Mouse (Mus musculus) hindbrain, embryonic 14.5 days (tissue): Measurements from ENCODE around the gene Nup210. TPM values are rescaled to one million over a fixed set of nuclear protein-coding genes. Genes with fewer than 3 reads are reported as not detected.

Source experiments
- ATAC-seq: fragments of 200-750 bp; cut with Nextera tagmentation; 2 replicates; pipeline ENCODE4 v1.8.0; 2017; ENCODE audit warnings: moderate number of reproducible peaks, mild to moderate bottlenecking, moderate TSS enrichment, moderate library complexity; ENCODE audit not compliant: low FRiP score
- DNase-seq: peaks from one replicate; pipeline ENCODE4 v3.0.0-alpha.2; 2015; ENCODE audit warnings: low spot score
- H3K27ac ChIP-seq: fragments of 300-500 bp; sonication (generic); 2 replicates; pipeline ENCODE4 v1.5.1; 2014; ENCODE audit warnings: mild to moderate bottlenecking, moderate library complexity
- H3K27me3 ChIP-seq: fragments of 300-500 bp; sonication (generic); 2 replicates; pipeline ENCODE4 v1.6.1; 2014; ENCODE audit warnings: mild to moderate bottlenecking, low read length, mixed read lengths; ENCODE audit not compliant: control insufficient read depth, insufficient read depth
- H3K36me3 ChIP-seq: fragments of 300-500 bp; sonication (generic); replicated peaks from 2 replicates; pipeline ENCODE4 v1.6.1; 2014; ENCODE audit not compliant: control insufficient read depth, insufficient read depth
- H3K4me1 ChIP-seq: fragments of 300-500 bp; sonication (generic); replicated peaks from 2 replicates; pipeline ENCODE4 v1.6.1; 2014; ENCODE audit warnings: antibody characterized with exemption, low read length, mixed read lengths; ENCODE audit not compliant: control insufficient read depth, insufficient read depth
- H3K4me2 ChIP-seq: fragments of 300-500 bp; sonication (generic); replicated peaks from 2 replicates; pipeline ENCODE4 v1.6.1; 2014; ENCODE audit warnings: mild to moderate bottlenecking, moderate library complexity
- H3K4me3 ChIP-seq: fragments of 300-500 bp; sonication (generic); replicated peaks from 2 replicates; pipeline ENCODE4 v1.5.1; 2014; ENCODE audit warnings: mild to moderate bottlenecking, low read length
- H3K9ac ChIP-seq: fragments of 300-500 bp; sonication (generic); 2 replicates; pipeline ENCODE4 v1.6.1; 2014
- H3K9me3 ChIP-seq: fragments of 300-500 bp; sonication (generic); 2 replicates; pipeline ENCODE4 v1.6.1; 2016; ENCODE audit warnings: low read length; ENCODE audit not compliant: control insufficient read depth
- WGBS: fragments of 180-500 bp; shearing (Covaris S2); extraction: QIAGEN DNeasy Blood & Tissue Kit; methylation state at CpG from one replicate; pipeline ENCODE4 v1.1.7; 2014; 5-methylcytosine and 5-hydroxymethylcytosine counted together
- polyA plus RNA-seq: library from polyadenylated mRNA; unstranded; fragments of >200 nt; fragmentation: Nextera tagmentation; extraction: Ambion mirVana; gene quantifications from 2 replicates; pipeline ENCODE4 v1.2.1, GENCODE M21; 2014

The Nup210 gene
- polyA plus RNA-seq, 1 experiment from 2014 or later, result 23.3 TPM

DNA sequence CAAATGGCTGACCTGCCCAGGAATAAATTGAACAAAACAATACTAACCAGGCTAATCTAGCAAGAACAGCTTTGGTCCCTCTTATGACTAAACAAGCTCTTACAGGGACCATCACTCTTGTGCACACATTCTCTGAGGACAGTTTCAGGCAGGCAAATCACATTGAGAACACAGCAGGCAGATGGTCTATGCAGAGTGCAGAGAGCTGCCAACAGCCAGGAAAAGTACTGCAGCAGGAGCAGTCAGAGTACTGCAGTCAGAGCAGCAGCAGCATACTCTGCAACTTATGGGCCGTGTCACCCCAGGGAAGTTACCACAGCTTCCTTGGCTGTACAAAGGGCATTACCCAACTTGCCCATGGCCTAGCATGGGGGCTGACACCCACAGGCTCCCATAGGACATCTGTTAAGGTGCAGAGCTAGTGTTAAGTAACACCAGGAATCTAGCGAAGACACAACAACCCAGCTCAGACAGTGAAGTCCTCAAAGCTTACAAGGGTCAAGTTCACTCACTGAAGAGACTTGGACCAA lies 21.5 kb downstream of the Nup210 start:
- ATAC-seq (no peak), DNase-seq (no peak)
- Histone ChIP-seq H3K36me3 (peaks cover 58% of the 10 kb centered on the region), H3K27ac (no peak overlapping the region), H3K27me3 (no peaks in the 10 kb centered on the region), H3K9me3 (no peaks in the 10 kb centered on the region), H3K4me3 (no peak overlapping the region), H3K4me2 (no peak overlapping the region), H3K4me1 (no peaks in the 10 kb centered on the region), H3K9ac (no peak overlapping the region)
- WGBS, result 90% methylated on average over 2 of the region's 2 CpGs

DNA sequence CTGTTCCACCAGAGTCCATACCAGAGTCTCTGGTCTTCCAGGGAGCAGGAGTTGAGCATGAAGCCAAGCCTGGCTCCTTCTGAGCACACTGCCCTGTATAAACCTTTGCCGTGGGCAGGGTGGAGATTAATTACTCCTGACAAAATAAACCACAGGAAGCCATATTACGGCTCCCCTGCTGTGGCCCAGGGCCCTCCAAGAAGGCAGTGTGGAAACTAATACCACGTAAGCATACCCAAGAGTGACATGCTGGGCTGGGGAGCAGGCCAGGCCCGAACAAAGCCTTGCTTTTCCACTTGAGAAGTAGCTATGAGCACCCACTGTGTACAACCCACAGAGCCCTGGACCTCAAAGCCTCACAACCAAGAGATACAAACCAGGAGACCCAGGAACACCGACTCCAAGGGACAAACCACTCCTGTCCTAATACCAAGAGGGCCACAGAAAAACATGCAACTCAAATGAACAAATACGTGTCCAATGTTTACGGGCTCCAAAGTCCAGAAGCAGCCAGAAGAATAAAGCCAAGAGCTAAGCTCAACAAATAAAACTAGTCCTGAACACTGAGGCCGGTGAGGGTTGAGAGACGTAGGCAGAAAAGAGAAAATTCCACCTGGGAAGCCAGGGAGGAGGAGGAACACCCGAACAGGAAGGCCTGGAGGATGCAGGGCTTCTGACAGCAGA lies 24.3 kb downstream of the Nup210 start:
- Histone ChIP-seq H3K27me3 (no peaks in the 10 kb centered on the region), H3K36me3 (peaks cover 59% of the 10 kb centered on the region)
- no peak for ATAC-seq

DNA sequence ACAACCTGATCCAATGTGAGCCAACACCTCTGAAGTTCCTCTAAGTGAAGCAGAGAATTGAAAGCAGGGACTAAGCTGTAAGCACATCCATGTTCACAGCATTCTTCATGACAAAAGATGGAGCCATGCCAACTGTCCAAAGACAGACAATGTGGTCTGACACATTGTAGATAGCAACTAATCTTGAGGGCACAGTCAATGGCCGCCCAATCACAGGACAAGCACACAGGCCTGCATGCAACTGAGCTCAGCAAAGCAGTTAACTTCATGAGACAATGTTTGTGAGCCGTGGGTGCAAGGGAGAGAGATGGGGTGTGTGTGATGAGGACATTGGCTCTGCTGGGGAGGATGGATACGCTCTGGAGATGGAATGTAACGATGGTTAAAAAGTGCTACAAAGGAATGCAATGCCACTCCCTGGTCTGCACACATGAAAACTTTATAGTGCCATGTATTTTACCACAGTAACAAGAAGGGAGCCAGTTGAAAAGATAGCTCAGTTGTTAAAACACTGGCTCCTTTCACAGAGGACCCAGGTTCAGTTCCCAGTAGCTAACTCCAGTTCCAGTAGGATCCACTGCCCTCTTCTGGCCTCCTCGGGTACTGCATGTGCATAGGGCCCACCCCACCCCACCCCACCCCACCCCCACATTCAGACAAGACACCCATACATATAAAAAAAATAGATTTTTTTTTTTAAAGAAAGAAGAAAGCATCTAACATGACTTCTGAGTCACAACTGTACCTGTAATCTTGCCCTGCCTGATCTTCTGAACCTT lies 31.3 kb downstream of the Nup210 start:
- no peak overlapping the region for H3K4me3 ChIP-seq
- H3K9ac ChIP-seq, result no peak overlapping the region
- H3K27ac ChIP-seq, result no peak overlapping the region
- DNase-seq (no peak), ATAC-seq (no peak)
- H3K4me2 ChIP-seq, result no peak overlapping the region
- no peaks in the 10 kb centered on the region for H3K9me3 ChIP-seq
- H3K36me3 ChIP-seq, result peaks cover 54% of the 10 kb centered on the region
- no peaks in the 10 kb centered on the region for H3K27me3 ChIP-seq
- WGBS, result 77% methylated on average over 5 of the region's 5 CpGs
- no peaks in the 10 kb centered on the region for H3K4me1 ChIP-seq

More for the DNA sequence above, 24.3 kb downstream of the Nup210 start:
- no peak overlapping the region for H3K4me3 ChIP-seq
- H3K4me1 ChIP-seq, result no peaks in the 10 kb centered on the region
- DNase-seq, result no peak
- H3K27ac ChIP-seq, result no peak overlapping the region
- WGBS, result 77% methylated on average over 10 of the region's 10 CpGs
- H3K9ac ChIP-seq, result no peak overlapping the region
- no peak overlapping the region for H3K4me2 ChIP-seq
- H3K9me3 ChIP-seq, result no peaks in the 10 kb centered on the region

- DNase-seq, result no peak
- H3K9ac ChIP-seq, result no peak overlapping the region
Observed at GRCm38 (mm10) chr6:91080033-91080432, 36.6 kb downstream of the Nup210 start.

GRCm38 (mm10) chr6:91076249-91076648 lies 40.4 kb downstream of the Nup210 start:
- DNase-seq, result no peak
- Histone ChIP-seq H3K9me3 (no peaks in the 10 kb centered on the region), H3K4me2 (no peak overlapping the region), H3K27ac (no peak overlapping the region), H3K9ac (no peak overlapping the region), H3K4me3 (no peak overlapping the region), H3K36me3 (peaks cover 27% of the 10 kb centered on the region), H3K4me1 (no peaks in the 10 kb centered on the region), H3K27me3 (no peaks in the 10 kb centered on the region)
- ATAC-seq, result no peak
- WGBS, result 82% methylated on average over 9 of the region's 9 CpGs

More at GRCm38 (mm10) chr6:91080033-91080432, 36.6 kb downstream of the Nup210 start:
- no peak overlapping the region for H3K4me3 ChIP-seq
- WGBS, result 47% methylated on average over 1 of the region's 1 CpGs
- no peaks in the 10 kb centered on the region for H3K9me3 ChIP-seq
- H3K27me3 ChIP-seq, result no peaks in the 10 kb centered on the region
- no peak for ATAC-seq
- H3K27ac ChIP-seq, result no peak overlapping the region
- H3K4me2 ChIP-seq, result no peak overlapping the region
- H3K36me3 ChIP-seq, result peaks cover 16% of the 10 kb centered on the region
- no peaks in the 10 kb centered on the region for H3K4me1 ChIP-seq

GRCm38 (mm10) chr6:91068511-91068910 lies 48.1 kb downstream of the Nup210 start:
- Histone ChIP-seq H3K4me1 (no peaks in the 10 kb centered on the region), H3K9me3 (no peaks in the 10 kb centered on the region), H3K27ac (no peak overlapping the region), H3K4me3 (no peak overlapping the region), H3K4me2 (no peak overlapping the region), H3K9ac (no peak overlapping the region), H3K27me3 (no peaks in the 10 kb centered on the region), H3K36me3 (peaks cover 54% of the 10 kb centered on the region)
- DNase-seq (no peak), ATAC-seq (no peak)
- WGBS, result 89% methylated on average over 1 of the region's 1 CpGs

DNA sequence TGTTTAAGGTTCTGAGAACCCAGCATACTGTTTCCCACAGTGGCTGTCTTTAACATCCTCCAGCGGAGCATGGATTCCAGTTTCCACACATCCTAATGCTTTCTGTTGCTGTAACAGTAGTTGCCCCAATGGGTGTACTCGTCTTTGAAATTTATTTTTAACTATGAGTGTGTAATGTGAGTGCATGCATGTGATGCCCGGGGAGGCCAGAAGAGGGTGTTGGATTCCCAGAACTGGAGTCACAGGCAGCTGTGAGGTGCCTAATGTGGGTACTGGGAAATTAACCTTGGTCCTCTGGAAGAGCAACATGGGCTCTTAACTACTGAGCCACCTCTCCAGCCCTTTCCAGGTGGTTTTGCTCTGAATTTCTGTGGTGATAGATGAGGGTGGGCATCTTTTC lies 49.6 kb downstream of the Nup210 start:
- DNase-seq (no peak), ATAC-seq (no peak)
- H3K4me3 ChIP-seq, result no peak overlapping the region
- no peak overlapping the region for H3K4me2 ChIP-seq
- peaks cover 49% of the 10 kb centered on the region for H3K36me3 ChIP-seq
- H3K9me3 ChIP-seq, result no peaks in the 10 kb centered on the region
- H3K9ac ChIP-seq, result no peak overlapping the region
- H3K4me1 ChIP-seq, result no peaks in the 10 kb centered on the region
- no peak overlapping the region for H3K27ac ChIP-seq
- H3K27me3 ChIP-seq, result no peaks in the 10 kb centered on the region
- 92% methylated on average over 3 of the region's 3 CpGs for WGBS

DNA sequence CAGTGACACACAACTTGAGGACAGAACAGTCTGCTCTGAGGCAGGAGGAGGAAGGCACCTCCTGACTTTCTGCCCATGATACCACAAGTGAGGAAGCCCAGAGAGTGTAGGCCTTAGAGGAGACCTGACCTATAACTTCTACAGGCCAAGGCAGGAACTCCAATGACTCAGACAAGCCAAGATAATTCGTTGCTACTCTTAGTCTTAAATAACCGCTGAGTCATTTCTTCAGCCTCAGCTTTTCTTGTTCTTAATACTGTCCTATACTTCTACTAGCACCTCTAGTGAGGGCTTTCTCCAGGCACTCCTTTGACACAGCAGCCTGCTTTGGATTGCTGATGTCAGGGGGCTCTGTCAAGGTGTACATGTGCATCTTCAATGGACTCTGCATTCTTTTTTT lies 55.3 kb downstream of the Nup210 start:
- Histone ChIP-seq H3K4me1 (no peaks in the 10 kb centered on the region), H3K9me3 (no peaks in the 10 kb centered on the region), H3K36me3 (peaks cover 54% of the 10 kb centered on the region), H3K4me2 (no peak overlapping the region), H3K27me3 (no peaks in the 10 kb centered on the region), H3K9ac (no peak overlapping the region), H3K27ac (no peak overlapping the region), H3K4me3 (no peak overlapping the region)
- ATAC-seq (no peak), DNase-seq (no peak)
- 93% methylated on average over 2 of the region's 2 CpGs for WGBS

DNA sequence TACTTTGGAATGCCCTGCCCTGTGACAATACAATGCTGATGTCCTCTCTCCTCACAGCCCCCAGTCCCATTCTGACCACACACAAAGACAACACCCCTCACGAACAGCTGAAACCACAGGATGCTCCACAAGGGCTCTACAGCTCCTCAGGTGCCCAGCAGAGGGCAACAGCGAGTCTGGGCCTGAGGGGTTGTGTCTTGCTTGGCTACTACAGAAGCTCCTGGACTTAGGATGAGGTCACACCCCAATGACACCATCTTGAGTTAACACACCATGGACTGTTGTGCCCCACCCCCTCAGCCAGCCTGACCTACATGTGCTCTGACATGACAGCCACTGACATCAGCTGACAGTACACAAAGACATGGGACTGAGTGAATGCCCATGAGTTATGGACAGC lies 56.9 kb downstream of the Nup210 start:
- Histone ChIP-seq H3K27ac (no peak overlapping the region), H3K27me3 (no peaks in the 10 kb centered on the region), H3K9ac (no peak overlapping the region), H3K4me1 (no peaks in the 10 kb centered on the region), H3K4me3 (no peak overlapping the region), H3K9me3 (no peaks in the 10 kb centered on the region), H3K36me3 (peaks cover 54% of the 10 kb centered on the region), H3K4me2 (no peak overlapping the region)
- 53% methylated on average over 2 of the region's 2 CpGs for WGBS
- ATAC-seq (no peak), DNase-seq (peak; percentile 51)
